Mouse (Mus musculus) frontal cortex, postnatal 14 days (tissue): ENCODE measurements around the gene Ppp4r3b.

Experiments used
- DNase-seq, 2 experiments: peaks; one replicate each; pipeline ENCODE4 v3.0.0; 2022; ENCODE audit warnings: low spot score in 2 of 2

The Ppp4r3b gene

DNA sequence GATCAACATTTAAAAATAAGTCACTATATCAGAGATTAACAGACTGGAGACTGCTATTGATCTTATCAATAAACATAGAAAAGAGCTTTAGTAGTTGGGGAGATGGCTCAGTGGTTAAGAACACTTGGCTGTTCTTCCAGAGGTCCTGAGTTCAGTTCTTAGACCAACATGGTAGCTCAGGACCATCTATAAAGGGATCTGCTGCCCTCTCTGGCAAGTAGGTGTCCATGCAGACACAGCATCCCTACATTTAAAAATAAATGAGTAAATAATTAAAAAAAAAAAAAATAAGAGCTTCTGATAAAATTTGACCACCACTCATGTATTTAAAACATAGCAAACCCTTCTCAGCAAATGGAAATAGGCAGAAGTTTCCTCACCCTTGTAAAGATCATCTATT is 65.4 kb downstream of the Ppp4r3b start:
- no peak for DNase-seq

DNA sequence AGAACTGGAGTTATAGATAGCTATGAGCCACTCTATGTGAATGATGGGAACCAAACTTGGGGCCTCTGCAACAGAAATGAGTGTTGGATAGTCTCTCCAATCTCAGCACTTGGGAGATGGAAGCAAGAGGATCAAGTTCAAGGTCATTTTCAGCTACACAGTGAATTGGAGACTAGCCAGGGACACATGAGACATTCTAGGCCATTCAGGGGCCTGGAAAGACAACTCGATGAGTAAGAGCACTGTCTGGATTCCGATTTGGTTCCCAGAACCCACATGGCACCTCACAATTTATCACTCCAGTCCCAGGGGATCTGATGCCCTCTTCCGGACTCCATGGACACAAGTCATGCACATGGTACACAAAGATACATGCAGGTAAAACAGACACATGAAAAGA is 65.9 kb downstream of the Ppp4r3b start:
- no peak for DNase-seq

DNA sequence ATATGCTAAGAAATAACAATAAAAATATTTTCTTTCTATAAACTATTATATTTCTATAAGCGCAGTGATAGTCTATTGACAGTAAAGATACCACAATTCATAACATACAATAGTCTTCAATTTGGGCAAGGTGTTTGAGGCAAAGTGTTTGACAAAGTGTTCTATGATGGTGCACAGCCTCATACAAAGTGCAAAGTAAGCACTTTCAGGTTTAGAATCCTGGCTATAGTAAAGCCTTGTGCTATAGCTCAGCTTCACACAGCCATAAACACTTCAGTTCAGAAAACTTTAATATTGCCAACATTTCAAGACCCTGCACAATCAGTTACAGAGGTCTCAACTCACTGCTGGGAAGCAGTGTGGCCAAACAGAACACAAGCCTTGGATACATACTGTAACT is 66.7 kb downstream of the Ppp4r3b start:
- no peak for DNase-seq

DNA sequence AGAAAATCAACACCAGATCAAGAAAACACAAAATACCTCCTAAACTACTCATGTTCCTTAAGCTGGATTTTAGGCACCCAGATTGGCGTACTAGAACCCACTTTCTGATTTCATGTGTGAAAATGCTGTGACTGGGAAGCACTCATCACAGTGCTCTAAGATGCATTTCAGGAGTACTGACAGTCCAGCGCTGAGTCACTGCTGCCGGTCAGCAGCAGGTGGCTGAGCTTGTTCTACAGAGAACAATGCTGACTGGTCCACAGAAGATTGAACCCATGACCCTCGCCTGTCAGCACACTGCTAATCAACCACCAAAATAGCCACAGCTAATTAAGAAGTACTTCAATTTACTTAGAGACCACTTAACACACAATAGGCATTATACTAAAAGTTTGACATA is 69.3 kb downstream of the Ppp4r3b start:
- DNase-seq: no peak

DNA sequence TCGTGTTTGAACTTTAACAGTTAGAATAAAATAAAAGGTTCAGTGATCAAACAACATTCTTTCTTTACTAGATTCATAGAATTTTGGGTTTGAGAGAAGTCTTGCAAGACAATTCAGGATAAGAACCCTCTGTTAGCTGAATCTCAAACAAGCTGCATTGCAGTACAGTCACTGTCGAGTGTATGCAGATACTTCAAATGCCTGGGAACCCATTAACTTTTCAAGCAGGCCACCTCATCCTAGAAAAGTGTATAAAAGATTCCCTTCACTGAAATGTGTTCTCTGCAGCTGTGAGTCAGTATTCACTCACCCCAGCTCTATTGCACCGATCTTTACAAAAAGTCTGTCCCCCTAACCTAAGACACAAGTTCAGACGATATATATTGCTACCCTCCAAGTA is 73.3 kb downstream of the Ppp4r3b start:
- DNase-seq: no peak

DNA sequence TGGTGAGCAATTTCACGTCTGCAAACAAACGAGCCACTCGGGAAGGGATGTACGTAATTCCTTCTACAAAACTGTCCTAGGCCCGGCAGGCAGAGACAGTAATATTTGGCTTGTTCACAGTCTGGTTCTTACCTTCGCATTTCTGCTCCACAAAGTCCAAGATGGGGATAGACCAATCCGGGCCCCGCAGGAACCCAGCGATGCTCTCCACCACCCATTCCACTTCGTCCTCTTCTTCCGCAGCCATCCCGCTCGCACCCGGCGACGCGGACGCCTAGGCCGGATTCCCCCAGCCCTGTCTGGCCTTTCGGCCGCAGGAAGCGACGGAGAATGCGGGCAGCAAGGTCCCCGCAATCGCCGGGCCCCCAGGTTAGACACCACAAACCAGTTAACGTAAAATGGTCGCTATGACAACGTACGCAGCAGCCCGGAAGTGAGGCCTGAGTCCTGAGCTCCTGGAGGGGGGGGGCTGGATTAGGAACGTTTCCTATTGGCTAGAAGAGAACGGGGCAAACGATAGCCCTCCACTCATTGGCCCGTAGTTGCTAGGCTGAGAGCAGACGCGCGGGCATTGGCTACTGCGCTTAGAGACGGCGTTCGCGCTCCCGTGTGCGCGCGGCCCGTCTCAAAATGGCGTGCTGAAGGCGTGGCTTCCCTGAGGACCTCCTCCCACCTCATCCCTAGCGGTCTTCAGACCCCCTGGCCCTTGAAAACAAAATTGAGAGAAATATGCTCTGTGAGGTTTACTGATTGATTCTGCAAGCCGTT is 74.4 kb downstream of the Ppp4r3b start, which contains the start of gene Cfap36:
Cfap36 (minus strand) TSS at position 527 of the 768 bp plus-strand sequence.
- peak; percentile 87 to 91 for DNase-seq

DNA sequence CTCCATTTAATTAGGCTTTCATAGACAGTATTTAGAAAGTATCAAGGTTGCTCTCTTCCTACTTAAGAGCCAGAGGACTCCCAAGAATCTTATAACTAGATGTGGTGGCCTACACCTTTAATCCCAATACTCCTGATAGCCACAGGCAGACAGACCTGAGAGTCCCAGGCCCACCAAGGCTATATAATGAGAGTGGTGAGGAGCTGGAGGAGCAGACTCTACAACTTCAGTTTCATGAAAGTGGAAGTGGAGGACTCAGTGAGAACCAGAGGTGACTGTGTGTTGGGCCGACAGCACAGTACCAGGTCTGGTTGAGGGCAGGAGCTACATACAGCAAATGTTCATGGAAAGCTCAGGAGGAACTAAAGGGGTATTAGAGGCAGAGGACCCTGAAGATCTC is 75.0 kb downstream of the Ppp4r3b start:
- no peak for DNase-seq

DNA sequence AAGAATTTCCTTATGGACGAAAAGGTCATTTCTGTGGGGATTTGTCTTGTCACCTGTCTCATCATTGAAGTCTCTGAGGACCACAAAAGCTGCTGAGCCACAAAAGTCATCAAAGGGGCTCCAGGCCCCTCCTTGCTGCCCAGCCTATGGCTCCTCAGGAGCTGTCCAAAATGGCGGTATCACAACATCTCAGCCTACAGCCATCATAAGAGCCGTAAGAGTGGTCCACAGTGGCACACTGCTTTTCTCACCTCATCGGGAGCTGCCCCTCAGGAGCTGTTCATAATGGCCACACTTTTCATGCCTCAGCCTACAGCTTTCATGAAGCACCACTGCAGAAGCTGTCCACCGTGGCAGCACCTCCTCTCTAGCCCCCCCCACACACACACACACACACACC is 75.7 kb downstream of the Ppp4r3b start:
- no peak for DNase-seq

DNA sequence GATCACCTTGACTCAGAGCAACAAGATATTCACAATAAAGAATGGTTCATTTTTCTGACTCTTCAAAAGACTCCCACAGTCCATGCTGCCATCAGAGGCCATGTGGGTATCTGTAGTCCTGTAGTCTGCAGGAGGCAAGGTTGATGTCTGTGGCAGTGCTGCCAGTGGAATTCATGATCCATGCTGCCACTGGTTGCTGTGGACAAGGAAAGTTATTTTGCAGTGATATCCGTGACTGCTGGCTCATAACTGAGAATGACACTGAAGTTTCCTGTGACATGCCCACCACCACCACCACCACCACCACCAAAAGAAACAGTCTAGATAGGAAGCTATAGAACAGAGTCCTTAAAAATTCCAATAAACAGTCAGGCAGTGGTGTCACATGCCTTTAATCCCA is 82.0 kb downstream of the Ppp4r3b start:
- DNase-seq: no peak

DNA sequence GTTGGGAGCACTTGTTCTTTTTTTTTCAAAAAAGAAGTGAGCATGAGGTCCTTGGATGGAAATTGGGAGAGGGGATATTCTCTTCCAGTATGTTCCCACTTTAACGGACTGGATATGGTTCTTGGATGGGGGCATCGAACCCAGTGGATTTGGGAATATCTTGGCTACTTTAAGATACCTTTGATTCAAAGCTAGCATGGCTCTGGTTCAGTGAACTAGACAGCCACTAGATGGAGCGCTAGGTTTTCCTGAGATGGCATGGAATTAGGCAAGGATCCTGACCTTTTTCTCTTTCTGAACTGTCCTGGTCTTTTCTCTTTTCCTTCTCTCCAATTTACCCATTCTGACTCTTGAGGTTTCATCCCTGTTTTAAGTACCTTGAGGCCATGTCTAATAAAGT is 95.1 kb downstream of the Ppp4r3b start:
- DNase-seq: peak in 1 of 2 experiments; percentile 26
